Mouse (Mus musculus): Measurements from ENCODE around the gene Yif1a. TPM values are rescaled to one million over a fixed set of nuclear protein-coding genes. Genes with fewer than 3 reads are reported as not detected.

Gene Yif1a
- polyA plus RNA-seq (2015; fragmentation: Nextera tagmentation; extraction: Ambion mirVana), result 57.1 and 59.0 TPM in 2 replicates

DNA sequence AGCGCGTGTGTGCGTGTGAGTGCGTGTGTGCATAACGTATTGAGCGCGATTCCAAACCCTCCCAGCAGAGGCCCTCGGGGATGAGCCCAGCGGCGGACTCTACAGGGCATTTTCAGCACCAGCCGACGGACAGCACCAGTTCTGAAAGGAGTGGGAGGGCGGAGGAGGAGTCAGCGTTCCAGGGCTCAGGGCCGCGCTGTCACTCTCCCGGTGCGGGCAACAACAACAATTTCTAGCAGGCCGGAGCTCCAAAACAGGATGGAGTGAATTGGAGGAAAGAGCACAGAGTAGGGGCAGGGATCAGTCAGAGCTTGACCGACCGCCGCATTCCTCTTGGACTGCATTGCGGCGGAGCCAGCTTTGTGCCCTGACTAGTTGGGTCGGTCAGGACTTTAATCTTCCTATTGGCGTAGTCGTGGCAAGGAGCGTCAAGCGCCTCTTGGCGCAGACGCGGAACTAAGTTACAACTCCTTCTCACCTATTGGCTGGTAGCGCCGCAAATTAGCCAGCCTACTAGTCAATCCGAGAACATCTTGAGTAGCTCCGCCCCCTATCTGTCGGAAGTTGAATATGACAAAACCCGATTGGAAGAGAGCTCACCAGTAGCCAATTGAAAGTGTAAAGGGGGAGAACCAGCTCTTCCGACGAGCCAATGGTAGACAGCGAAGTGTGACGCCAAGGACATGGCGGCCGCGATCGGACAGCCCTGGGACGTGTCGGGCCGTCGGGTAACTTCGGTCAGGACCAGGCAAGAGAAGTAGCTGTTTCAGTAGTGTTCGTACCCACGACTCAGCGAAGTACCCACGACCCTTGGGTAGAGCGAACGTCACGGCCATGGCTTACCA is at the start of gene Yif1a:
Yif1a (plus strand) TSS at position 655 of the 845 bp plus-strand sequence.
- Histone ChIP-seq H3K27ac (peak within 1 kb of the TSS; percentile 89), H3K27me3 (peaks cover 35% of the 10 kb centered on the region), H3K9me3 (no peaks in the 10 kb centered on the region), H3K4me3 (replicated peaks) (peak within 1 kb of the TSS; percentile 89), H3K36me3 (peaks cover 28% of the 10 kb centered on the region), H3K4me2 (replicated peaks) (peak within 1 kb of the TSS; percentile 87), H3K4me1 (replicated peaks) (peaks cover 38% of the 10 kb centered on the region), H3K9ac (replicated peaks) (peak within 1 kb of the TSS; percentile 82)
- peak; percentile 96 for ATAC-seq
- WGBS, result under 1% methylated on average over 58 of the region's 58 CpGs

- peak; percentile 91 for ATAC-seq
- H3K9ac ChIP-seq (replicated peaks), result peak within 1 kb of the TSS; percentile 94
- 0% methylated on average over 44 of the region's 44 CpGs for WGBS
- peak within 1 kb of the TSS; percentile 81 for H3K4me3 ChIP-seq (replicated peaks)
- peaks cover 12% of the 10 kb centered on the region for H3K36me3 ChIP-seq
- H3K4me1 ChIP-seq (replicated peaks), result peaks cover 36% of the 10 kb centered on the region
- no peaks in the 10 kb centered on the region for H3K9me3 ChIP-seq
- peak within 1 kb of the TSS; percentile 98 for H3K4me2 ChIP-seq (replicated peaks)
- H3K27me3 ChIP-seq, result no peaks in the 10 kb centered on the region
- H3K27ac ChIP-seq, result peak within 1 kb of the TSS; percentile 90
Measured at GRCm38 (mm10) chr19:5038709-5039156, 49.6 kb upstream of the Yif1a start, which contains the start of the genes B4gat1 and AC124502.3. B4gat1 (plus strand) TSS chr19:5038826. AC124502.3 (plus strand) TSS chr19:5038891.

DNA sequence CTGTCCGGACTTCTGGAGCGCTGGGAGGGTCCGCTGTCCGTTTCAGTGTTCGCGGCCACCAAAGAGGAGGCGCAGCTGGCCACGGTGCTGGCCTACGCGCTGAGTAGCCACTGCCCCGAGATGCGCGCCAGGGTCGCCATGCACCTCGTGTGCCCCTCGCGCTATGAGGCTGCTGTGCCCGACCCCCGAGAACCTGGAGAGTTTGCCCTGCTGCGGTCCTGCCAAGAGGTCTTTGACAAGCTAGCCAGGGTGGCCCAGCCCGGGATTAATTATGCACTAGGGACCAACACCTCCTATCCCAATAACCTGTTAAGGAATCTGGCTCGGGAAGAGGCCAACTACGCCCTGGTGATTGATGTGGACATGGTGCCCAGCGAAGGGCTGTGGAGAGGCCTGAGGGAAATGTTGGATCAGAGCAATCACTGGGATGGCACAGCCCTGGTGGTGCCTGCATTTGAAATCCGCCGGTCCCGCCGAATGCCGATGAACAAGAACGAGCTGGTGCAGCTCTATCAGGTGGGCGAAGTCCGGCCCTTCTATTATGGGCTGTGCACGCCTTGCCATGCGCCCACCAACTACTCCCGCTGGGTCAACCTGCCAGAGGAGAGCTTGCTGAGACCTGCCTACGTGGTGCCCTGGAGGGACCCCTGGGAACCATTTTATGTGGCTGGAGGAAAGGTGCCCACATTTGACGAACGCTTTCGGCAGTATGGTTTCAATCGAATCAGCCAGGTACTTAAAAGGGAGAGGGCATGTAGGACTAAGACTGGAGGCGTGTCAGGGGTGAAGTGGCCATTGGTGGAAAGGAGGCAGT is 48.8 kb upstream of the Yif1a start:
- H3K4me2 ChIP-seq (replicated peaks), result peak overlapping the region; percentile 98
- ATAC-seq, result peak; percentile 26; the same call in 1 of the 2 replicates
- H3K9me3 ChIP-seq, result no peaks in the 10 kb centered on the region
- H3K4me1 ChIP-seq (replicated peaks), result peaks cover 36% of the 10 kb centered on the region
- H3K27ac ChIP-seq, result peak overlapping the region; percentile 90
- WGBS, result 12% methylated on average over 41 of the region's 41 CpGs
- peak overlapping the region; percentile 81 for H3K4me3 ChIP-seq (replicated peaks)
- no peaks in the 10 kb centered on the region for H3K27me3 ChIP-seq
- peaks cover 17% of the 10 kb centered on the region for H3K36me3 ChIP-seq
- peak overlapping the region; percentile 94 for H3K9ac ChIP-seq (replicated peaks)

DNA sequence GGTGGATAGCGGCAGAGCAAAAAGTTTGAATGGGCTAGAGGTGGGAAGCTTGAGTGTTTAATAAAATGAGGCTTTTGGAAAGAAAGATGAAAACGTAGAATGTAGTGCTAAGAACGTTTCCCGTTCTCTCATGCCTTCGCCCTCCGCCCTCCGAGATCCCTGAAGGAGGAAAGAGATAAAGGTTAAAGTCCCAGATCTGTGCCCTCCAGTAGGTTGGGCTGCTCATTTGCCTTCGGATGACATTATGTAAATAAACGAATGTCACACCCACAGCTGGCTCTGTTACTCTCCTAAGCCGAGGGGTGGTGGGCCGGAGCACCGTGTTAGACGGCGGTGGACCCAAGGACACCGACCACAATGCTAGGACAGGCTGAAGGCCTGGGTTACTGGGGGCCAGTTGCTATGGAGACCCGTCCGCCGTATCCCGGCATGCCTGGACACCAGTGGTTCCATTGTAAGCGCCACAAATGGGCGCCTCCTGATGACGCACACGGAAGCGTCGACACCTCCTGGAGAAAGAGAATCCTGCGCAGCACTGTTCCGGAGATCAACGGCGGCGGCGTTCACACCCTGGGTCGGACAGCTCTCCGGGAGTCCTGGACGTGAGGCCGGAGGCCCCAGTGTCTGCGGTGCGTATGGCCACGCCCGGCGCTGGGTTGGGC is 47.3 kb upstream of the Yif1a start, which contains the start of gene Brms1:
Brms1 (plus strand) TSS at position 493 of the 662 bp plus-strand sequence.
- Histone ChIP-seq H3K9ac (replicated peaks) (peak within 1 kb of the TSS; percentile 94), H3K4me1 (replicated peaks) (peaks cover 36% of the 10 kb centered on the region), H3K9me3 (no peaks in the 10 kb centered on the region), H3K27me3 (no peaks in the 10 kb centered on the region), H3K4me3 (replicated peaks) (peak within 1 kb of the TSS; percentile 81), H3K27ac (peak within 1 kb of the TSS; percentile 77), H3K4me2 (replicated peaks) (peak within 1 kb of the TSS; percentile 98), H3K36me3 (peaks cover 20% of the 10 kb centered on the region)
- 7% methylated on average over 40 of the region's 40 CpGs for WGBS
- ATAC-seq, result peak; percentile 79

- peak overlapping the region; percentile 81 for H3K4me3 ChIP-seq (replicated peaks)
- 2% methylated on average over 16 of the region's 16 CpGs for WGBS
Measured at GRCm38 (mm10) chr19:5041588-5041987, 46.8 kb upstream of the Yif1a start.

DNA sequence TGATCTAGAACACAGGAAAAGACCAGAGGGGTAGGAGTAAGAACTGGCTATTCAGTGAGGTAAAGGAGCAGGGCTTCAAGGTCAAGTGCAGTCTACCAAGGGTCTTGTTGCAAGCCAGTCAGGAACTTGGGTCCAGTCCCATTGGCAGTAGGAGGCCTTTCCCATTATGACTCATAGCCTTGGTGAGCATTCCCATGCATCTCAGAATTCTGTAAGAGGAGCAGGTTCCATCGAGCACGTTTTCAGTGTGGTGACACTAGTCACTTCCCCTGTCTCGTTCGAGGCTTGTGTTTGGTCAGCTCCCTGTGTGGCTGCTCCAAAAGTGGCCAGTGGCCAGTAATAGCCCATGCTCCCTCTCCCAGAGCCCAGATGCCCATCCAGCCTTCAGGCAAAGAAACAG is 42.8 kb upstream of the Yif1a start:
- Histone ChIP-seq H3K36me3 (peaks cover 59% of the 10 kb centered on the region), H3K27ac (no peak overlapping the region), H3K9ac (replicated peaks) (no peak overlapping the region; the same call in 1 of the 2 replicates), H3K9me3 (no peaks in the 10 kb centered on the region), H3K4me3 (replicated peaks) (no peak overlapping the region), H3K4me2 (replicated peaks) (no peak overlapping the region), H3K27me3 (peaks cover 10% of the 10 kb centered on the region), H3K4me1 (replicated peaks) (peaks cover 31% of the 10 kb centered on the region)
- no peak for ATAC-seq
- 82% methylated on average over 4 of the region's 4 CpGs for WGBS

More at GRCm38 (mm10) chr19:5041588-5041987, 46.8 kb upstream of the Yif1a start:
- H3K9me3 ChIP-seq, result no peaks in the 10 kb centered on the region
- ATAC-seq, result no peak; the same call in 1 of the 2 replicates
- peaks cover 36% of the 10 kb centered on the region for H3K4me1 ChIP-seq (replicated peaks)
- H3K36me3 ChIP-seq, result peaks cover 25% of the 10 kb centered on the region
- H3K27me3 ChIP-seq, result no peaks in the 10 kb centered on the region
- 0 out of 2 replicates have a peak overlapping the region, but pooled peaks have one; percentile 27 for H3K27ac ChIP-seq
- H3K9ac ChIP-seq (replicated peaks), result peak overlapping the region; percentile 94
- peak overlapping the region; percentile 98 for H3K4me2 ChIP-seq (replicated peaks)

GRCm38 (mm10) chr19:5048138-5049056 is 39.9 kb upstream of the Yif1a start:
- no peaks in the 10 kb centered on the region for H3K9me3 ChIP-seq
- H3K27me3 ChIP-seq, result peaks cover 39% of the 10 kb centered on the region
- no peak for ATAC-seq
- H3K27ac ChIP-seq, result no peak overlapping the region
- no peak overlapping the region for H3K4me2 ChIP-seq (replicated peaks)
- no peak overlapping the region for H3K4me3 ChIP-seq (replicated peaks)
- peaks cover 48% of the 10 kb centered on the region for H3K36me3 ChIP-seq
- H3K4me1 ChIP-seq (replicated peaks), result peaks cover 25% of the 10 kb centered on the region
- no peak overlapping the region; the same call in 1 of the 2 replicates for H3K9ac ChIP-seq (replicated peaks)
- WGBS, result 85% methylated on average over 14 of the region's 14 CpGs

GRCm38 (mm10) chr19:5049325-5049724 is 39.0 kb upstream of the Yif1a start:
- H3K4me2 ChIP-seq (replicated peaks), result no peak overlapping the region
- H3K27me3 ChIP-seq, result peaks cover 47% of the 10 kb centered on the region
- no peak overlapping the region for H3K4me3 ChIP-seq (replicated peaks)
- H3K9ac ChIP-seq (replicated peaks), result peak overlapping the region; percentile 39; the same call in 1 of the 2 replicates
- peaks cover 43% of the 10 kb centered on the region for H3K36me3 ChIP-seq
- ATAC-seq, result no peak
- no peaks in the 10 kb centered on the region for H3K9me3 ChIP-seq
- WGBS, result 46% methylated on average over 6 of the region's 6 CpGs
- H3K4me1 ChIP-seq (replicated peaks), result peaks cover 25% of the 10 kb centered on the region
- no peak overlapping the region for H3K27ac ChIP-seq

DNA sequence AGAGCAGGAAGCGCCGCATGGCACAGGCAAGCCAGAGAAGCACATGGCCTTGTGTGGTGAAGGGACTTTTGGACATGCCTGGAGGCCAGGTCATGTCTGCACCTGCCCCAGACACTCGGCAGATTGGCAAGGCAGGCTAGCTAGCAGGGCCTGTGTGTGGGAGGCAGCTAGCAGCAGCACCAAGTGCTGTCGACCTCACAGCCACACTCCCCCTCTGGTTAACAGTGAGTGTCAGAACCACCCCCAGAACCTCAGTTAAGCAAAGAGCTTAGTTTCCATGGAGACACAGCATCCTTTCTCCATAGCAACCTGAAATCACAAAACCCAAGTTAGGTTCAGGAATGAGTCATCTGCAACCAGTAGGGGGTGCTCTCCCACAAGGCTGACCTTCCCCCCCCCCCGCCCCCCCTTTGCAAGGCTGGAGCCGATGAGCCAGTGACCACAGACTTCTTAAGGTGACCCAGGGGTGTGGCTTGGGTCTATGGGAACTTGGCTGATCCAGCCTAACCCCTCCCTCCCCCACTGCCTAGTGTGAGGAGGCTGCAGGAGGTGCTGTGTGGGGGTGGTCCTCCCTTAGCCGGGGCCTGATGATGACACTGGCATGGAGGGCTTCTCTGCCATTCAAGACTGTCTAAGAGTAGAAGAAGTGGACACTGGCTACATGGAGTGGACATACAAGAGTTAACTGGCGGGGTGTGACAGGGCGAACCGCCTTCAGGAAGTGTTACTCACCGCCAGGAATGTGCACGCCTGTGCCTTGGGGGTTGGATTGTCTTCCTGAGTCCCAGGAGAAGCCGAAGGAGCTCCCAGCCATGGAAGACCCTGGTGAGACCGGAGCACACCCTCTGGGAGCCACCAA is 38.1 kb upstream of the Yif1a start, which contains the start of gene Rin1:
Rin1 (plus strand) TSS at position 435 of the 859 bp plus-strand sequence.
- no peak within 1 kb of the TSS; the same call in 1 of the 2 replicates for H3K4me2 ChIP-seq (replicated peaks)
- no peaks in the 10 kb centered on the region for H3K9me3 ChIP-seq
- 13% methylated on average over 14 of the region's 14 CpGs for WGBS
- H3K27ac ChIP-seq, result no peak within 1 kb of the TSS
- peak; percentile 53 for ATAC-seq
- H3K9ac ChIP-seq (replicated peaks), result peak within 1 kb of the TSS; percentile 39; the same call in 1 of the 2 replicates
- no peak within 1 kb of the TSS for H3K4me3 ChIP-seq (replicated peaks)
- H3K36me3 ChIP-seq, result peaks cover 43% of the 10 kb centered on the region
- H3K4me1 ChIP-seq (replicated peaks), result peaks cover 25% of the 10 kb centered on the region
- peaks cover 56% of the 10 kb centered on the region for H3K27me3 ChIP-seq

GRCm38 (mm10) chr19:5051031-5051430 is 37.3 kb upstream of the Yif1a start:
- Histone ChIP-seq H3K4me3 (replicated peaks) (no peak overlapping the region), H3K9me3 (no peaks in the 10 kb centered on the region), H3K9ac (replicated peaks) (peak overlapping the region; percentile 33; the same call in 1 of the 2 replicates), H3K4me1 (replicated peaks) (peaks cover 25% of the 10 kb centered on the region), H3K4me2 (replicated peaks) (no peak overlapping the region; the same call in 1 of the 2 replicates), H3K36me3 (peaks cover 39% of the 10 kb centered on the region), H3K27me3 (peaks cover 61% of the 10 kb centered on the region), H3K27ac (no peak overlapping the region)
- no peak for ATAC-seq
- 7% methylated on average over 17 of the region's 17 CpGs for WGBS
